Mouse (Mus musculus) right cerebral cortex, postnatal 4 days (tissue): ENCODE data around the gene Pcsk2.
A peak's percentile ranks its signal among the peaks of the same experiment; 100 is the strongest.

Source experiments
- DNase-seq: peaks from one replicate; pipeline ENCODE4 v3.0.0-alpha.2; 2022

Pcsk2 gene

DNA sequence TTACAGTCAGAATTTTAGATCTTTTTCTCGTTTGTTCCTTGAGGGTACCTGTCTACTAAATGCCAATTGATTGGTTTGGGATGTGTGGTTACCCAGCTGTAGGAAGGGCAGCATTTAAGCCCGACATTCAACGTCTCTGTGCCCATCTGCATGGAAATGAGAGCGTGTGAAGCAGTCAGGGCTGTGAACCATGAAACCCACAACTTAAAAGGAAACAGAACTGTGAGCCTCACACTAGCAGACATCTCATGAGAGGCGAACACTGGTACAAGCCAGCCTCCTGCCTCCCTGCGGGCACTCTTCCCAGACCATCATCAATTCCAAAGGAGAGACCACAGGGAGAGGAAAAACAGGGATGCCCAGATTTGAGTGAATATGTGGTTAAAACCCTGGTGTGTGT lies 294.9 kb downstream of the Pcsk2 start:
- peak; percentile 29 for DNase-seq

DNA sequence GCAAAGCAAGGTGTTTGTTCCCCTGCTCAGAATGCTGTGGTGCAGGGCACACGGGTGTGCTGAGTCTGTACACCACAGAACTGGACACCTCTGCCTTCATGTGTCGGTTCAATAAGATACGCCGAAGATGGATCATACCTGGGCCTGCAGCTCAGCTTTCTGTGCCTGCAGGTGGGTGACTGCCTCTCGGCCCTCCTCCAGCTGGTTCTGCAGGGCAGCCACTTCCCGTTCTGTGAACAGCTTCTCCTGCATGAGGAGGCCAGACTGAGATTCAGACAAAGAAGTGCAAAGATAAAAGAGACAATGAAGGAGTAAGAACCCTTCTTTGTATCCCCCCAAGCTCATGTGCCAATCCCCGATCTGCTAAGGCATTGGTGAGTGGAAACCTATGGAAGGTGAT lies 295.6 kb downstream of the Pcsk2 start:
- no peak for DNase-seq

DNA sequence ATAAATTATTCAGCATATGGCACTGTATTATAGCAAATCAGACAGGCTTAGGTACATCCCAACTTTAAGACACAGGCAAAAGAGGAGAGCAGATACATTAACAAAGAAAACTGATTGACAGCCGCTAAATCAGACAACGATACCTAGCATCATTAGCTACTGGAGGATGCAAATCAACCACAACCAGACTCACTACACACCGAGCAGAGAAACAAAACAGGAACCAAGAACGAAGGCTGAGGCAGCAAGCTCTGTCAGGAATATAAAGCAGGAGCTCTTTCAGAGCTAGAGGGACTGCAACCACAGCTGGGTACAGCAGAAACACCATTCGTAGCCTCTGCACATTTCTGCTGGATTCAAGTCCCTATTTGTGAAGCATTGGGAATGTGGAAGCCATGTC lies 298.8 kb downstream of the Pcsk2 start:
- no peak for DNase-seq

DNA sequence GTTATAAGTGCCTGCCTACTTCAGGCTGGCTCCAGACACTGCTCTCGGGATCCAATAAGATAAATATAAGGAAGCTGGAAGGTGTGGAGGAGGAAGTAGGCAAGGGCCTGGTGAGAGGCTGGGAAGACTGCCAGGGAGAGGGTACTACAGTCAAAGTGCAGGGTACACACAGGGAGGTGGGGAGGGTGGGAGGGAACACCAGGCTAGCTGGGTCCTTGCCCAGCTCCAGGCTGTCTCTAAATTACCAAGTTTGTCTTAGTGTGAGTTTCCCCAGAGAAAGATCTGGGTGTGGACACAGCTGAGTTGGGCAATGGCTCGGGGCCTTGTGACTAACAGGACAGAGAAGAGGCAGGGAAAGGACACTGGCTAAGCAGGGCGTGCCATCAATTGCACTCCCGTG lies 300.8 kb downstream of the Pcsk2 start:
- DNase-seq: no peak

DNA sequence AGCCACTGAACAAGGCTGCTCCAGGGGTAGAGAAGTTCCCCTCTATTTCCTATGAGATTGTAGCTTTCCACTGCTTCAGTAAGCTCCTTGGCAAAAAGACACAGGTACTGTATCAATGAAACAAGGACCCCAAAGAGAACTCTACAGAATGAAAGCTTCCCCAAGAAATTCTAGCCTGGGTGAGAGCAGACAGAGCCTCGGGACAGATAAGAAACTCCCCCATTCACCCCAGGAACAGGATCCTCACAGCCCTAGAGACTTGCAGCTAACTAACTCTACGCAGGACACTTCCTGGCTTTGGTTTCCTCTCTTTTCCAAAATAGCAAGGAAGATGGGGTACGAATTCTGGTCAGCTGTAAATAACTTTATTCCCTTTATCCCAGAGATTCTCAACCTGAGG lies 301.3 kb downstream of the Pcsk2 start:
- DNase-seq: no peak

DNA sequence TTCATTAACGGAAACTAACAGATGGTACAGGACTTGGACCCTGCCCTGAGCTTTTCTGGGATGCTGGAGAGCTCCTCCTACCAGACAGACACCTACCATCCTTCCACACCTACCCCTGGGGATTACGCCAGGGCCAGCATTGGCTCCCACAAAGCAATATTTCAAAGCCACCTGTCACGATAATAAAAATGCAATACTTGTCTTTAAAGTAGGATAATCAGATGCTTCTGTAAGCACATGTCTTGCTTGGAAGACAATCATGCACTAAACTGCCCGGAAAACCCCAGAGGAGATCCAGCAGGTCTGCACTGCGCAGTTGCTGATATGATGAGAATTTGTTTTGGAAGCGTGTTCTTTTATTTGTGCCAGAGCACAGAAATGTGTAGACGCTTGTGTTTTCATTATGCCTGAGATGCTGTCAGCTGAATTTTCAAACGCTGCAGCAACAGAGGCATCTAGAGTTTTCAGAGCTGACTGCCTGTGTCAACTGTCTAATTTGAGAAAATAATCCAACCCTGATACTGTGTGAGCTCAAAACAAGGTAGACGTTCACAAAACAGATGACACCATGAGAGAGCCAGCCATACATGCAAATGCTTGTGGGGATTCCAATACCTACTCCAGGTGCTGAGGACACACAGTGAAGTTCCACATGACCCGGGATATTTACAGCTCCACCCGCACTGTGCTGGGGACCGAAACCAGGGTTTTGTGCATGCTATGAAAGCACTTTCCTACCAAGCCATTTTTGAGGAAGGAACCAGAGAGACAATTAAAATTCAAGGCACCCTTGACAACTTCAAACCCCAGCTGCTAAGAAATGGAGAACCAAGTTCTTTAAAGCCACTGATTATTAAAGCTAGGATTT lies 305.6 kb downstream of the Pcsk2 start:
- no peak for DNase-seq

DNA sequence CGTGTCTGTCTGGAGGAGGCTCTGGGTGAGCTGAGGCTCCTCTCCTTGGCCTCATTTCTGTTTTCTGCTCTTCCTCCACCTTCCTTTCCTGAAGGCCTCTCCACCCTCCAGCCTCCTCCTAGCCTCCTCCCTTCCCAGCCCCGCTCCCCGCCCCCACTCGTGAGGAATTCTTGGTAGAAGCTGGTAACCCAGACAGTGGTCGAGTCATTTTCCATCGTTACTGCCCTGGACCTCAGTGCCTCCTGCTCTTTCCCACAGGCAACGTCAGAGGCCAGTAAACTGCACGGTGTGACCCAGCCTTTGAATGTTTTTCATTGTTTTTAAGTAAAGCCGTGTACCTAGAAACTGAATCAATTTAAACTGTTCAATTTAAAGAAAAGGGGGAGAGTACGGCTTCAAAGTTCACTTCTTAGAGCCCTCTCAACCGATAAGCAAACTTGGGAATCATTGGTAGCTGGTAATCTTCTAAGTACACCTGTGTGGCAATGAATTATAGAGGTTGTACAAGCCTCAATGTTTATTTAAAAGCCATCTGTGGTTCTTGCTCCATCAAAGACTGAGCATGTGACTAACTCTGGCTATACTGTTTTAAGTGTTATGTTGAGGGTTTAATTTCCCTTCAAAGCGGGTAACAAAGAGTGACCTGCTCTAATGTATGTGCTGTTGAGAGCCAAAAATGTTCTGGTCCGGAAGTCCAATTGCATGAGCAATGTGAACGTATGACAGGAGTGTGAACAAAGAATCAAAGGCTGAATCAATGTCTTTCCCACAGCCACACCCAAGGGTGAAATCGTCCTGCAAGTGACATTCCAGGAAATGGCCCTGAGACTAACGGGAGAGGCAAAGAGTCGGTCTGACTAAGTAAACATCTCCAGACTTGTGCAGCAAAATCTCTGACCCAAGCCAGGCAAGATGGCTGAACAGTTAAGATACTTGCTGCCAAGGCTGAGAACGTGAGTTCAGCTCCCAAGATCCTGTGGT lies 306.6 kb downstream of the Pcsk2 start:
- DNase-seq: no peak

DNA sequence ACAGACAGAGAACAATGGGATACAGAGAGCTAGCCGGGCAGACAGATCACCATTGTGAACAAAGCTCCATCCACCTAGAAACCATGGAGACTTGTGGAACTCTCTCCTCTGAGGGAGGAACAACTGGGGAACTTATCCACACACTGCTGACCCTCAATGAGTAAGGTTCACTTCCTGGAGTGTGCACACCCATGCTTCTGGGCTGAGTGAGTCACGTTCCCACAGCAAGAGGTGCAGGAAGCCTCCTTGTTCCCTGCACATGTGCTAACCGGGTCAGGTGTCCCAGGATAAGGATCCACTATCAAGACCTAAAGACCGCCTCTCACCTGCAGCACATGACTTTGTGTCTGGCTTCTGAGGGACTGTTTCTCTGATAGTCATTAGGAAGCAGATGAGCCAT lies 307.5 kb downstream of the Pcsk2 start:
- no peak for DNase-seq

DNA sequence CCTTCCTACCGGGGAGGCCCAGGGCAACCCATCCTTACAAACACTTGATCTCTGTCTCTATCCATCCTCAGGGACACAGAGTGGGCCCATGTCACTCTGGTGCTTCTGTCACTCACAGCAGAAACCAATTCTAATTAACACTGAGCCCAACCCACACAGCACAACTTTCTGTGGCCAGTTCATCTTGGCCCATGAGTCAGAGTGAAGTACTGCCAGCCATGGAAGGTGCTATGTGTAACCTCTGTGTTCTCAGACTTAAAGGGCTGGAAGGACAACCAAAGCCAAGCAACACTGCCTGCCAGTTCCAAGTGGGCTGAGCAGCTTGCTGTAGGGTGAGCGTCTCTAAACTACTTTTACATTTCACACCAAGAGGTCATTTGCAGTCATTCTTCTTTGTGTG lies 313.2 kb downstream of the Pcsk2 start:
- DNase-seq: no peak

DNA sequence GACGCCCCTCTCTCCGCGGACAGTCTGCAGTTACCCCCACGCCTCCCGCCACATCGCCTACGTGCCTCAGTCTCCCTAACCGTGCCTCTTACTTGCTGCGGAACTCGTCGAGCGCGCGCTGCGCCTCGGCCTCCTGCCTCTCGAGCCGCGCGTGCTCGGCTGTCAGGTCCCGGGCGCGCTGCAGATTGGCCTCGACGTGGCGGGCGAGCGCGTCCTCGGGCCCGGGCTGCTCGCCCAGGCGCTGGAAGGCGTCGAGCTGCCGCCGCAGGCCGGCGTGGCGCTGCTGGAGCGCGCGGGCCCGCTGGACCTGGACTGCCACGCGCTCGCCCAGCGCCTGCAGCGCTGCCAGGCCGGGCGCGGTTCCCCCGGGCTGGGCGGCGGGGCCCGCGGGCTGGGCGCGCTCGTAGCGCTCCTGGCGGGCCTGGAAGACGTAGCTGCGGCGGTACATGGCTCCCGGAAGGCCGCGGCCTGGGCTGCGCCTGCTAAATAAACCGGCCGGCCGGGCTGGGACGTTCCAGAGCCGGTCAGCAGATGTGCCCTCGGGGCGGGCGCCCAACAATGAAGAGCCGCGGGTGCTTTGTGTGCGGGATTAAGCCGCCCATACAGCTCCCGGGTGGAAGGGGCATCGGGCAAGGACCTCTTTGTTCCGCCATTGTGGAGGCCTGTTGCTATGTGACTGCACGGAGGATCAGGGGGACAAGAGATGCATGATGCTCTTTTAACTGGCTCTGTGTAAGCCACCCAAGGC lies 316.7 kb downstream of the Pcsk2 start, which contains the start of gene Bfsp1:
Gene Bfsp1, minus strand, starts transcription at position 690 of the 748 bp plus-strand sequence.
- peak; percentile 39 for DNase-seq

DNA sequence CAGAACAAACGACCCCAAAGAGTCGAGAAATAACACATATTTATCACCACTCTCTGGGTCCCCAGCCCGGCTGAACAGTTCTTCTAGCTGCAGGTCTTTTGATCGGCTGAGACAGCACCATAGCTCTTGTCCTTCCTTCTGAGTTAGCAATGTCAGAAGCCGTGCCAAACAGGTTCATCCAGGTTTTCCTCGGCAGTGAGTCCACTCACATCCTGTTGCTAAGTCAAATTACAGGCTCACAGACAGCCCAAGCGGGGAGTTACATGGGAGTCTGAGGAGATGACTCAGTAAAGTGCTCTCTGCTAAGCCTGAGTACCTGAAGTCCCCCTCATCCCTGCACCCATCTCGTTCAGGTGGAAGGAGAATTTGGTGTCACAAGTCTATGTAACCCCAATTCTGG lies 318.6 kb downstream of the Pcsk2 start:
- no peak for DNase-seq
